Mouse (Mus musculus): ENCODE results near the gene Cd300ld2. TPM values are rescaled to one million over a fixed set of nuclear protein-coding genes. Genes with fewer than 3 reads are reported as not detected.

Cd300ld2 gene
- total RNA-seq, 1 experiment from 2014 or later = not detected

Other genes with a start within 250 kb of the Cd300ld2 start
- not detected in 2 replicates for gene Btbd17, start 220.2 kb downstream of the Cd300ld2 start, total RNA-seq (2021)
- not detected in 2 replicates for gene Gpr142, start 217.3 kb downstream of the Cd300ld2 start, total RNA-seq (2021)
- 5.4 and 13.9 TPM in 2 replicates for gene Gprc5c, start 165.0 kb downstream of the Cd300ld2 start, total RNA-seq (2021)
- 0.76 and 0.95 TPM in 2 replicates for gene Cd300a, start 126.2 kb downstream of the Cd300ld2 start, total RNA-seq (2021)
- 0.57 and 0.64 TPM in 2 replicates for gene Cd300lb, start 81.8 kb downstream of the Cd300ld2 start, total RNA-seq (2021)
- gene Cd300c, start 47.0 kb downstream of the Cd300ld2 start, total RNA-seq (2021) = not detected in 2 replicates
- gene Cd300ld, start 26.3 kb downstream of the Cd300ld2 start, total RNA-seq (2021) = 0.48 and 0.58 TPM in 2 replicates
- gene Cd300c2, start 14.3 kb downstream of the Cd300ld2 start, total RNA-seq (2021) = 1.5 and 2.2 TPM in 2 replicates
- not detected in 2 replicates for gene Cd300ld4, start 10.8 kb upstream of the Cd300ld2 start, total RNA-seq (2021)
- gene Cd300ld5, start 21.6 kb upstream of the Cd300ld2 start, total RNA-seq (2021) = 3.5 TPM in 1 of 2 replicates, not detected in the other
- gene Cd300ld3, start 32.2 kb upstream of the Cd300ld2 start, total RNA-seq (2021) = 2.3 and 4.2 TPM in 2 replicates
- 0.33 TPM in 1 of 2 replicates, not detected in the other for gene Cd300e, start 46.0 kb upstream of the Cd300ld2 start, total RNA-seq (2021)
- gene Rab37, start 75.2 kb upstream of the Cd300ld2 start, total RNA-seq (2021) = 0.58 and 0.76 TPM in 2 replicates
- gene Cd300lf, start 117.8 kb upstream of the Cd300ld2 start, total RNA-seq (2021) = 0.55 and 0.62 TPM in 2 replicates
- gene Slc9a3r1, start 147.1 kb upstream of the Cd300ld2 start, total RNA-seq (2021) = 17.5 and 18.1 TPM in 2 replicates
- gene Tmem104, start 171.3 kb upstream of the Cd300ld2 start, total RNA-seq (2021) = 19.9 and 22.3 TPM in 2 replicates
- gene Nat9, start 171.7 kb upstream of the Cd300ld2 start, total RNA-seq (2021) = 37.3 and 38.1 TPM in 2 replicates

Data from adrenal gland, postnatal 25 days (tissue).